ENCODE assay signal across 8 mouse cellular contexts in genomic region chr7:98523070-98523812, GRCm38 (mm10). TPM values are rescaled to one million over a fixed set of nuclear protein-coding genes. Genes with fewer than 3 reads are reported as not detected.
DNase-seq lines count a peak whose midpoint lies in the region; ATAC-seq and TF ChIP-seq lines count a peak whose summit lies in the region.

No protein-coding gene starts in this region.

- peak; percentile 43; the same call in 1 of the 2 replicates for ATAC-seq in embryonic facial prominence, embryonic 15.5 days (ENCODE audit: insufficient number of reproducible peaks, low FRiP score, low TSS enrichment, low read depth)
- ATAC-seq in limb, embryonic 14.5 days (ENCODE audit: low FRiP score, low read depth): peak; percentile 24

- H3K9me3 ChIP-seq in embryonic facial prominence, embryonic 15.5 days (replicated peaks): no peaks in the 10 kb centered on the region
- no peaks in the 10 kb centered on the region for H3K9me3 ChIP-seq in limb, embryonic 14.5 days (ENCODE audit: control insufficient read depth, low read length)

- 70% methylated on average over 8 of the region's 8 CpGs for WGBS in cerebellum, adult 2 months
- 67% methylated on average over 8 of the region's 8 CpGs for WGBS in embryonic facial prominence, embryonic 15.5 days
- WGBS in limb, embryonic 14.5 days: 59% methylated on average over 8 of the region's 8 CpGs

- no peak for TF ChIP-seq POLR2A in cerebellum, adult 2 months (IDR thresholded peaks at IDR 0.05; ENCODE audit: borderline replicate concordance, insufficient read depth, low read length)
- TF ChIP-seq POLR2A in limb, embryonic 14.5 days (IDR thresholded peaks at IDR 0.05; ENCODE audit: borderline replicate concordance, extremely low read depth, insufficient read depth, insufficient read length): no peak

- H3K4me1 ChIP-seq in cerebellum, adult 2 months (ENCODE audit: control insufficient read depth, insufficient read depth, low read length): peaks cover 8% of the 10 kb centered on the region; the same call in 1 of the 2 replicates
- H3K4me1 ChIP-seq in embryonic facial prominence, embryonic 15.5 days: peaks cover 30% of the 10 kb centered on the region
- peaks cover 31% of the 10 kb centered on the region for H3K4me1 ChIP-seq in limb, embryonic 14.5 days (ENCODE audit: control insufficient read depth, insufficient read depth, low read length)

- no peaks in the 10 kb centered on the region for H3K36me3 ChIP-seq in embryonic facial prominence, embryonic 15.5 days
- H3K36me3 ChIP-seq in limb, embryonic 14.5 days (ENCODE audit: control insufficient read depth, insufficient read depth, low read length): no peaks in the 10 kb centered on the region

- no peak overlapping the region for H3K9ac ChIP-seq in embryonic facial prominence, embryonic 15.5 days
- no peak overlapping the region for H3K9ac ChIP-seq in limb, embryonic 14.5 days (ENCODE audit: low read depth, low read length, severe bottlenecking)

- H3K27me3 ChIP-seq in cerebellum, adult 2 months (ENCODE audit: control insufficient read depth, insufficient read depth, low read length): no peaks in the 10 kb centered on the region
- no peaks in the 10 kb centered on the region for H3K27me3 ChIP-seq in embryonic facial prominence, embryonic 15.5 days
- no peaks in the 10 kb centered on the region for H3K27me3 ChIP-seq in limb, embryonic 14.5 days (ENCODE audit: control insufficient read depth, insufficient read depth, low read length)

- no peak overlapping the region for H3K4me2 ChIP-seq in embryonic facial prominence, embryonic 15.5 days (replicated peaks)
- H3K4me2 ChIP-seq in limb, embryonic 14.5 days (replicated peaks; ENCODE audit: low read depth, low read length, severe bottlenecking): 0 out of 2 replicates have a peak overlapping the region, but pooled peaks have one; percentile 10

- H3K4me3 ChIP-seq in cerebellum, adult 2 months (replicated peaks; ENCODE audit: insufficient read depth, low read depth, low read length): no peak overlapping the region
- no peak overlapping the region for H3K4me3 ChIP-seq in embryonic facial prominence, embryonic 15.5 days (replicated peaks)
- no peak overlapping the region for H3K4me3 ChIP-seq in limb, embryonic 14.5 days (replicated peaks; ENCODE audit: low read length)

- TF ChIP-seq CTCF in cerebellum, adult 2 months (IDR thresholded peaks at IDR 0.05; ENCODE audit: borderline replicate concordance, insufficient read depth, low read depth, low read length): no peak

- H3K27ac ChIP-seq in cerebellum, adult 2 months (ENCODE audit: insufficient read depth, low read length): no peak overlapping the region
- H3K27ac ChIP-seq in embryonic facial prominence, embryonic 15.5 days (replicated peaks): peak overlapping the region; percentile 58
- peak overlapping the region; percentile 78 for H3K27ac ChIP-seq in limb, embryonic 14.5 days (replicated peaks; ENCODE audit: low read depth, low read length)

- peak; percentile 33 to 50 for DNase-seq in cerebellum, postnatal 10 days
- no peak for DNase-seq in cerebellum, adult 2 months
- DNase-seq in heart, postnatal 4 days: peak; percentile 63
- DNase-seq in limb, embryonic 14.5 days (ENCODE audit: low spot score): peak; percentile 56
- peak; percentile 41 to 66 for DNase-seq in thymus, postnatal 36 days
- no peak for DNase-seq in embryo, embryonic 10 days (ENCODE audit: low spot score)
- DNase-seq in urinary bladder, postnatal 14 days (ENCODE audit: low spot score): no peak

RNA-seq across cellular contexts. Expression of gene Lrrc32, which starts 34.2 kb away (rescaled TPM):
- polyA plus RNA-seq in cerebellum, adult 2 months (2012; rRNA removed): 2.2 and 2.5 TPM in 2 replicates
- polyA plus RNA-seq in embryonic facial prominence, embryonic 15.5 days (2015; fragmentation: Nextera tagmentation; extraction: Ambion mirVana): 7.3 and 8.1 TPM in 2 replicates
- 10 to 100 TPM; 17.3 to 18.6 TPM for total RNA-seq in heart, postnatal 4 days (2021)
- polyA plus RNA-seq in limb, embryonic 14.5 days (2012; rRNA removed): 12.3 and 16.1 TPM in 2 replicates
- 8.9 and 10.5 TPM in 2 replicates for polyA plus RNA-seq in limb, embryonic 14.5 days (2014; fragmentation: Nextera tagmentation; extraction: Ambion mirVana)

Comparison
In these comparisons a context has a peak if more than half of its experiments do, and no peak if none do; other contexts are left out.
1. DNase-seq: peak in cerebellum, postnatal 10 days (2 of 2), heart, postnatal 4 days (single experiment), limb, embryonic 14.5 days (single experiment) and thymus, postnatal 36 days (2 of 2); none in cerebellum, adult 2 months (0 of 2), embryo, embryonic 10 days (single experiment) and urinary bladder, postnatal 14 days (single experiment).